Mouse (Mus musculus) liver, postnatal 0 days (tissue): ENCODE results near the gene Cyb5d1.

Experiments
- CTCF ChIP-seq: sonication (generic); IDR thresholded peaks from 2 replicates; pipeline ENCODE4 v1.5.1; 2016; ENCODE audit warnings: antibody characterized with exemption, low read depth
- EP300 ChIP-seq: IDR thresholded peaks from 2 replicates; pipeline ENCODE4 v1.6.1; 2016; ENCODE audit warnings: antibody characterized with exemption, low read depth, mild to moderate bottlenecking

- TF ChIP-seq EP300 (no peak), CTCF (no peak)
Observed at GRCm38 (mm10) chr11:69373223-69373965, 22.0 kb downstream of the Cyb5d1 start.
